16 mouse cellular contexts compared by ENCODE assay signal in genomic region chr11:46753662-46754061, GRCm38 (mm10). TPM values are rescaled to one million over a fixed set of nuclear protein-coding genes. Genes with fewer than 3 reads are reported as not detected.
"Had no signal": no experiment of that assay in that cellular context is flagged by ENCODE, and none has a peak within 500 bp of the region (broad histone marks: within the 10 kb centered on the region; RNA-seq: fewer than 3 reads in every experiment).

No protein-coding gene starts in this region.

- H3K36me3 ChIP-seq: limb, embryonic 15.5 days; liver, embryonic 12.5 days; midbrain, embryonic 13.5 days had no signal

- H3K27ac ChIP-seq: left cerebral cortex, adult 2 months; limb, embryonic 15.5 days; liver, embryonic 12.5 days; midbrain, embryonic 13.5 days had no signal

- ATAC-seq: liver, embryonic 12.5 days; midbrain, embryonic 13.5 days had no signal

- H3K9ac ChIP-seq: limb, embryonic 15.5 days; liver, embryonic 12.5 days; midbrain, embryonic 13.5 days had no signal

- H3K9me3 ChIP-seq: limb, embryonic 15.5 days; liver, embryonic 12.5 days; midbrain, embryonic 13.5 days had no signal

- H3K4me1 ChIP-seq: limb, embryonic 15.5 days; liver, embryonic 12.5 days; midbrain, embryonic 13.5 days had no signal

- DNase-seq: kidney, adult 2 months; kidney, postnatal 25 days; right cerebral cortex, adult 18-20 months; right cerebral cortex, postnatal 25 days; thymus, postnatal 4 days had no signal

- H3K27me3 ChIP-seq: limb, embryonic 15.5 days; liver, embryonic 12.5 days; midbrain, embryonic 13.5 days had no signal

- H3K4me3 ChIP-seq: left cerebral cortex, adult 2 months; limb, embryonic 15.5 days; liver, embryonic 12.5 days; midbrain, embryonic 13.5 days had no signal

- H3K4me2 ChIP-seq: limb, embryonic 15.5 days; liver, embryonic 12.5 days; midbrain, embryonic 13.5 days had no signal

RNA-seq across cellular contexts. Expression of gene Havcr1, which starts 18.8 kb away (rescaled TPM):
- total RNA-seq: layer of hippocampus, postnatal 25 days; left cerebral cortex, adult 2 months; left cerebral cortex, postnatal 14 days; midbrain, postnatal 0 days had no signal
- polyA plus RNA-seq: limb, embryonic 11.5 days; liver, embryonic 12.5 days; midbrain, embryonic 13.5 days; midbrain, postnatal 0 days; neural tube, embryonic 14.5 days; stomach, embryonic 16.5 days had no signal

RNA-seq across cellular contexts. Expression of gene Timd2, which starts 46.8 kb away (rescaled TPM):
- total RNA-seq: layer of hippocampus, postnatal 25 days; left cerebral cortex, adult 2 months; left cerebral cortex, postnatal 14 days; megakaryocyte progenitor cell, adult 5-6 weeks; midbrain, postnatal 0 days had no signal
- polyA plus RNA-seq: midbrain, postnatal 0 days; neural tube, embryonic 14.5 days had no signal

RNA-seq across cellular contexts. Expression of gene Timd4, which starts 56.9 kb away (rescaled TPM):
- total RNA-seq: left cerebral cortex, adult 2 months; left cerebral cortex, postnatal 14 days; midbrain, postnatal 0 days had no signal
- polyA plus RNA-seq: neural tube, embryonic 14.5 days had no signal
